Mouse (Mus musculus) right cerebral cortex, adult 2 months (tissue): ENCODE measurements around the gene Tor1a.
"Not testable (repeated sequence)": the region's sequence is repeated elsewhere in the genome, so short reads cannot be mapped to it uniquely, and the experiment has no call there.

Experiments
- DNase-seq, 2 experiments: peaks; one replicate each; pipeline ENCODE4 v3.0.0; 2021 to 2022; ENCODE audit warnings: low spot score in 2 of 2

Tor1a gene

GRCm38 (mm10) chr2:30954797-30955196, 12.9 kb downstream of the Tor1a start:
- no peak for DNase-seq

GRCm38 (mm10) chr2:30952824-30953490, 14.8 kb downstream of the Tor1a start, which contains the start of gene Tor1b:
Gene Tor1b, plus strand, starts transcription at chr2:30952959.
- peak; percentile 88 to 90 for DNase-seq

- no peak for DNase-seq
These were observed 15.3 kb downstream of the Tor1a start for GRCm38 (mm10) chr2:30952457-30952823.

- peak; percentile 66 to 67 for DNase-seq
These were observed 25.1 kb downstream of the Tor1a start for GRCm38 (mm10) chr2:30942603-30943011.

- not testable (repeated sequence) for DNase-seq
These were observed 25.6 kb downstream of the Tor1a start for GRCm38 (mm10) chr2:30942116-30942515.

- no peak for DNase-seq
These were observed 26.1 kb downstream of the Tor1a start for GRCm38 (mm10) chr2:30941586-30941985.

- DNase-seq: no peak
These were observed 29.1 kb downstream of the Tor1a start for GRCm38 (mm10) chr2:30938574-30938991.

GRCm38 (mm10) chr2:30937731-30938130, 30.0 kb downstream of the Tor1a start:
- no peak for DNase-seq

- DNase-seq: no peak
These were observed 30.9 kb downstream of the Tor1a start for GRCm38 (mm10) chr2:30936808-30937207.

- DNase-seq: peak; percentile 75 to 83
These were observed 33.7 kb downstream of the Tor1a start for GRCm38 (mm10) chr2:30933917-30934450.

GRCm38 (mm10) chr2:30933032-30933431, 34.7 kb downstream of the Tor1a start:
- no peak for DNase-seq

- no peak for DNase-seq
These were observed 35.8 kb downstream of the Tor1a start for GRCm38 (mm10) chr2:30931922-30932321.

GRCm38 (mm10) chr2:30930846-30931245, 36.9 kb downstream of the Tor1a start:
- not testable (repeated sequence) for DNase-seq

GRCm38 (mm10) chr2:30929483-30930045, 38.2 kb downstream of the Tor1a start, which contains the start of gene Ptges:
Gene Ptges, minus strand, starts transcription at chr2:30929863.
- DNase-seq: peak; percentile 79 to 81

- DNase-seq: peak in 1 of 2 experiments; percentile 28
These were observed 38.7 kb downstream of the Tor1a start for GRCm38 (mm10) chr2:30928893-30929482.

- peak; percentile 85 for DNase-seq
These were observed 39.7 kb downstream of the Tor1a start for GRCm38 (mm10) chr2:30927844-30928628.

GRCm38 (mm10) chr2:30927151-30927781, 40.5 kb downstream of the Tor1a start:
- DNase-seq: no peak

- DNase-seq: no peak
These were observed 41.4 kb downstream of the Tor1a start for GRCm38 (mm10) chr2:30926381-30926780.

GRCm38 (mm10) chr2:30925181-30925580, 42.6 kb downstream of the Tor1a start:
- no peak for DNase-seq

GRCm38 (mm10) chr2:30923099-30923498, 44.6 kb downstream of the Tor1a start:
- DNase-seq: no peak

- peak; percentile 29 to 45 for DNase-seq
These were observed 47.5 kb downstream of the Tor1a start for GRCm38 (mm10) chr2:30920216-30920615.
